Mouse (Mus musculus): ENCODE measurements around the gene Sgta. TPM values are rescaled to one million over a fixed set of nuclear protein-coding genes. Genes with fewer than 3 reads are reported as not detected.

Gene Sgta
- polyA plus RNA-seq, 1 experiment from 2014 or later: 322 TPM

- Histone ChIP-seq H3K9ac (replicated peaks) (peak within 1 kb of the TSS; percentile 61), H3K4me1 (replicated peaks) (peaks cover 10% of the 10 kb centered on the region; the same call in 1 of the 2 replicates), H3K27ac (no peak within 1 kb of the TSS), H3K4me2 (replicated peaks) (peak within 1 kb of the TSS; percentile 60), H3K4me3 (replicated peaks) (peak within 1 kb of the TSS; percentile 39), H3K9me3 (no peaks in the 10 kb centered on the region), H3K27me3 (peaks cover 4% of the 10 kb centered on the region; the same call in 1 of the 2 replicates), H3K36me3 (no peaks in the 10 kb centered on the region)
- peak; percentile 94 for ATAC-seq
- 9% methylated on average over 31 of the region's 31 CpGs for WGBS
Measured at GRCm38 (mm10) chr10:81014393-81015384, 45.3 kb downstream of the Sgta start, which contains the start of gene Gng7. Gene Gng7, minus strand, starts transcription at chr10:81014945.

- H3K9ac ChIP-seq (replicated peaks): no peak overlapping the region
- peaks cover 4% of the 10 kb centered on the region; the same call in 1 of the 2 replicates for H3K27me3 ChIP-seq
- H3K4me1 ChIP-seq (replicated peaks): peaks cover 10% of the 10 kb centered on the region; the same call in 1 of the 2 replicates
- H3K36me3 ChIP-seq: no peaks in the 10 kb centered on the region
- no peaks in the 10 kb centered on the region for H3K9me3 ChIP-seq
- H3K4me2 ChIP-seq (replicated peaks): no peak overlapping the region
- ATAC-seq: no peak
- H3K27ac ChIP-seq: no peak overlapping the region
- no peak overlapping the region for H3K4me3 ChIP-seq (replicated peaks)
- 68% methylated on average over 6 of the region's 6 CpGs for WGBS
Measured at GRCm38 (mm10) chr10:81010851-81011250, 49.1 kb downstream of the Sgta start.

- Histone ChIP-seq H3K4me3 (replicated peaks) (no peak overlapping the region), H3K4me2 (replicated peaks) (no peak overlapping the region), H3K4me1 (replicated peaks) (no peaks in the 10 kb centered on the region), H3K36me3 (no peaks in the 10 kb centered on the region), H3K9me3 (no peaks in the 10 kb centered on the region), H3K27ac (no peak overlapping the region), H3K9ac (replicated peaks) (no peak overlapping the region), H3K27me3 (no peaks in the 10 kb centered on the region)
- 40% methylated on average over 7 of the region's 7 CpGs for WGBS
- ATAC-seq: no peak
Measured at GRCm38 (mm10) chr10:81007240-81007639, 52.7 kb downstream of the Sgta start.

- no peak overlapping the region for H3K9ac ChIP-seq (replicated peaks)
- H3K4me3 ChIP-seq (replicated peaks): no peak overlapping the region
- 91% methylated on average over 7 of the region's 7 CpGs for WGBS
Measured at GRCm38 (mm10) chr10:81006005-81006677, 53.8 kb downstream of the Sgta start.

GRCm38 (mm10) chr10:81001161-81001560 lies 58.8 kb downstream of the Sgta start:
- H3K27me3 ChIP-seq: peaks cover 15% of the 10 kb centered on the region; the same call in 1 of the 2 replicates
- no peak for ATAC-seq
- H3K9me3 ChIP-seq: no peaks in the 10 kb centered on the region
- no peak overlapping the region for H3K27ac ChIP-seq
- WGBS: 27% methylated on average over 10 of the region's 10 CpGs
- H3K9ac ChIP-seq (replicated peaks): peak overlapping the region; percentile 32; the same call in 1 of the 2 replicates
- H3K4me1 ChIP-seq (replicated peaks): peaks cover 25% of the 10 kb centered on the region
- no peak overlapping the region for H3K4me2 ChIP-seq (replicated peaks)
- no peak overlapping the region for H3K4me3 ChIP-seq (replicated peaks)
- H3K36me3 ChIP-seq: no peaks in the 10 kb centered on the region

More at GRCm38 (mm10) chr10:81006005-81006677, 53.8 kb downstream of the Sgta start:
- H3K27me3 ChIP-seq: no peaks in the 10 kb centered on the region
- no peak overlapping the region for H3K4me2 ChIP-seq (replicated peaks)
- no peak for ATAC-seq
- no peaks in the 10 kb centered on the region for H3K36me3 ChIP-seq
- no peaks in the 10 kb centered on the region for H3K9me3 ChIP-seq
- H3K4me1 ChIP-seq (replicated peaks): peaks cover 7% of the 10 kb centered on the region
- no peak overlapping the region for H3K27ac ChIP-seq

- 0 out of 2 replicates have a peak, but pooled peaks have one; percentile 1 for ATAC-seq
- Histone ChIP-seq H3K4me1 (replicated peaks) (peaks cover 25% of the 10 kb centered on the region), H3K4me2 (replicated peaks) (no peak overlapping the region), H3K36me3 (no peaks in the 10 kb centered on the region), H3K4me3 (replicated peaks) (no peak overlapping the region), H3K9ac (replicated peaks) (peak overlapping the region; percentile 32; the same call in 1 of the 2 replicates), H3K27me3 (peaks cover 15% of the 10 kb centered on the region; the same call in 1 of the 2 replicates), H3K27ac (no peak overlapping the region), H3K9me3 (no peaks in the 10 kb centered on the region)
- 50% methylated on average over 28 of the region's 28 CpGs for WGBS
Measured at GRCm38 (mm10) chr10:81000197-81001062, 59.6 kb downstream of the Sgta start.

GRCm38 (mm10) chr10:80999362-81000196 lies 60.4 kb downstream of the Sgta start:
- no peaks in the 10 kb centered on the region for H3K9me3 ChIP-seq
- H3K4me2 ChIP-seq (replicated peaks): peak overlapping the region; percentile 35
- H3K27ac ChIP-seq: no peak overlapping the region
- H3K27me3 ChIP-seq: peaks cover 15% of the 10 kb centered on the region; the same call in 1 of the 2 replicates
- 34% methylated on average over 37 of the region's 37 CpGs for WGBS
- no peaks in the 10 kb centered on the region for H3K36me3 ChIP-seq
- peak; percentile 65 for ATAC-seq
- H3K9ac ChIP-seq (replicated peaks): 0 out of 2 replicates have a peak overlapping the region, but pooled peaks have one; percentile 32
- H3K4me1 ChIP-seq (replicated peaks): peaks cover 25% of the 10 kb centered on the region
- H3K4me3 ChIP-seq (replicated peaks): peak overlapping the region; percentile 6; the same call in 1 of the 2 replicates

- 20% methylated on average over 12 of the region's 12 CpGs for WGBS
- Histone ChIP-seq H3K4me2 (replicated peaks) (no peak overlapping the region), H3K27me3 (peaks cover 15% of the 10 kb centered on the region; the same call in 1 of the 2 replicates), H3K36me3 (no peaks in the 10 kb centered on the region), H3K9ac (replicated peaks) (no peak overlapping the region), H3K9me3 (no peaks in the 10 kb centered on the region), H3K4me1 (replicated peaks) (peaks cover 25% of the 10 kb centered on the region), H3K4me3 (replicated peaks) (no peak overlapping the region), H3K27ac (no peak overlapping the region)
- ATAC-seq: no peak
Measured at GRCm38 (mm10) chr10:80998778-80999177, 61.2 kb downstream of the Sgta start.

GRCm38 (mm10) chr10:80998021-80998420 lies 62.0 kb downstream of the Sgta start:
- Histone ChIP-seq H3K4me2 (replicated peaks) (no peak overlapping the region), H3K27ac (no peak overlapping the region), H3K4me1 (replicated peaks) (peaks cover 29% of the 10 kb centered on the region), H3K9ac (replicated peaks) (0 out of 2 replicates have a peak overlapping the region, but pooled peaks have one; percentile 36), H3K27me3 (peaks cover 15% of the 10 kb centered on the region; the same call in 1 of the 2 replicates), H3K9me3 (no peaks in the 10 kb centered on the region), H3K36me3 (no peaks in the 10 kb centered on the region), H3K4me3 (replicated peaks) (no peak overlapping the region)
- ATAC-seq: no peak
- 33% methylated on average over 14 of the region's 14 CpGs for WGBS

GRCm38 (mm10) chr10:80997332-80997731 lies 62.6 kb downstream of the Sgta start:
- 87% methylated on average over 8 of the region's 8 CpGs for WGBS
- Histone ChIP-seq H3K27me3 (peaks cover 15% of the 10 kb centered on the region; the same call in 1 of the 2 replicates), H3K4me1 (replicated peaks) (peaks cover 30% of the 10 kb centered on the region), H3K9ac (replicated peaks) (no peak overlapping the region), H3K9me3 (no peaks in the 10 kb centered on the region), H3K36me3 (no peaks in the 10 kb centered on the region), H3K27ac (no peak overlapping the region), H3K4me3 (replicated peaks) (no peak overlapping the region), H3K4me2 (replicated peaks) (no peak overlapping the region)
- no peak for ATAC-seq

Measured in midbrain, embryonic 13.5 days (tissue).